Mouse (Mus musculus): ENCODE measurements around the gene Cnnm3. TPM values are rescaled to one million over a fixed set of nuclear protein-coding genes. Genes with fewer than 3 reads are reported as not detected.
A peak's percentile ranks its signal among the peaks of the same experiment; 100 is the strongest.

The Cnnm3 gene
- polyA plus RNA-seq (2012) = 0.87 and 1.0 TPM in 2 replicates

GRCm38 (mm10) chr1:36511289-36512021 is at the start of gene Cnnm3:
Gene Cnnm3, plus strand, starts transcription at chr1:36511867.
- Histone ChIP-seq H3K4me1 (ENCODE audit: control insufficient read depth) (peaks cover 33% of the 10 kb centered on the region), H3K36me3 (ENCODE audit: control insufficient read depth) (peaks cover 23% of the 10 kb centered on the region), H3K4me3 (replicated peaks) (peak within 1 kb of the TSS; percentile 88), H3K9me3 (ENCODE audit: control insufficient read depth, low read length) (no peaks in the 10 kb centered on the region), H3K27me3 (ENCODE audit: control insufficient read depth) (no peaks in the 10 kb centered on the region)
- TF ChIP-seq TAL1 (IDR thresholded peaks at IDR 0.05; ENCODE audit: low read length) = no peak

- Histone ChIP-seq H3K9me3 (ENCODE audit: control insufficient read depth, low read length) (no peaks in the 10 kb centered on the region), H3K27me3 (ENCODE audit: control insufficient read depth) (no peaks in the 10 kb centered on the region), H3K4me1 (ENCODE audit: control insufficient read depth) (peaks cover 13% of the 10 kb centered on the region), H3K4me3 (replicated peaks) (no peak overlapping the region), H3K36me3 (ENCODE audit: control insufficient read depth) (no peaks in the 10 kb centered on the region)
- TF ChIP-seq GATA1 (IDR thresholded peaks at IDR 0.05; ENCODE audit: low read length) (no peak), TAL1 (IDR thresholded peaks at IDR 0.05; ENCODE audit: low read length) (no peak)
These were observed 46.0 kb upstream of the Cnnm3 start for GRCm38 (mm10) chr1:36465641-36466160.

- H3K9me3 ChIP-seq (ENCODE audit: control insufficient read depth, low read length) = no peaks in the 10 kb centered on the region
- no peak overlapping the region for H3K4me3 ChIP-seq (replicated peaks)
- no peak for TF ChIP-seq GATA1 (IDR thresholded peaks at IDR 0.05; ENCODE audit: low read length)
- no peak for TF ChIP-seq TAL1 (IDR thresholded peaks at IDR 0.05; ENCODE audit: low read length)
- H3K27me3 ChIP-seq (ENCODE audit: control insufficient read depth) = peaks cover 9% of the 10 kb centered on the region
- peaks cover 27% of the 10 kb centered on the region for H3K4me1 ChIP-seq (ENCODE audit: control insufficient read depth)
- no peaks in the 10 kb centered on the region for H3K36me3 ChIP-seq (ENCODE audit: control insufficient read depth)
These were observed 44.2 kb upstream of the Cnnm3 start for GRCm38 (mm10) chr1:36467446-36467845.

GRCm38 (mm10) chr1:36469811-36470444 is 41.7 kb upstream of the Cnnm3 start:
- TF ChIP-seq TAL1 (IDR thresholded peaks at IDR 0.05; ENCODE audit: low read length) (no peak), GATA1 (IDR thresholded peaks at IDR 0.05; ENCODE audit: low read length) (no peak)
- H3K36me3 ChIP-seq (ENCODE audit: control insufficient read depth) = no peaks in the 10 kb centered on the region
- peaks cover 27% of the 10 kb centered on the region for H3K27me3 ChIP-seq (ENCODE audit: control insufficient read depth)
- peaks cover 49% of the 10 kb centered on the region for H3K4me1 ChIP-seq (ENCODE audit: control insufficient read depth)
- H3K9me3 ChIP-seq (ENCODE audit: control insufficient read depth, low read length) = no peaks in the 10 kb centered on the region
- H3K4me3 ChIP-seq (replicated peaks) = no peak overlapping the region

- H3K4me3 ChIP-seq (replicated peaks) = peak within 1 kb of the TSS; percentile 67
- peaks cover 52% of the 10 kb centered on the region for H3K4me1 ChIP-seq (ENCODE audit: control insufficient read depth)
- H3K27me3 ChIP-seq (ENCODE audit: control insufficient read depth) = peaks cover 27% of the 10 kb centered on the region
- TF ChIP-seq TAL1 (IDR thresholded peaks at IDR 0.05; ENCODE audit: low read length) (no peak), GATA1 (IDR thresholded peaks at IDR 0.05; ENCODE audit: low read length) (no peak)
- no peaks in the 10 kb centered on the region for H3K36me3 ChIP-seq (ENCODE audit: control insufficient read depth)
- no peaks in the 10 kb centered on the region for H3K9me3 ChIP-seq (ENCODE audit: control insufficient read depth, low read length)
These were observed 40.2 kb upstream of the Cnnm3 start, which contains the start of gene Cnnm4 for GRCm38 (mm10) chr1:36471181-36472105. Gene Cnnm4, plus strand, starts transcription at chr1:36471620.

GRCm38 (mm10) chr1:36472106-36472440 is 39.6 kb upstream of the Cnnm3 start:
- Histone ChIP-seq H3K9me3 (ENCODE audit: control insufficient read depth, low read length) (no peaks in the 10 kb centered on the region), H3K27me3 (ENCODE audit: control insufficient read depth) (peaks cover 27% of the 10 kb centered on the region), H3K36me3 (ENCODE audit: control insufficient read depth) (no peaks in the 10 kb centered on the region), H3K4me3 (replicated peaks) (peak overlapping the region; percentile 67), H3K4me1 (ENCODE audit: control insufficient read depth) (peaks cover 54% of the 10 kb centered on the region)
- no peak for TF ChIP-seq GATA1 (IDR thresholded peaks at IDR 0.05; ENCODE audit: low read length)
- no peak for TF ChIP-seq TAL1 (IDR thresholded peaks at IDR 0.05; ENCODE audit: low read length)

- peaks cover 52% of the 10 kb centered on the region for H3K4me1 ChIP-seq (ENCODE audit: control insufficient read depth)
- H3K4me3 ChIP-seq (replicated peaks) = peak overlapping the region; percentile 10
- H3K27me3 ChIP-seq (ENCODE audit: control insufficient read depth) = peaks cover 27% of the 10 kb centered on the region
- H3K9me3 ChIP-seq (ENCODE audit: control insufficient read depth, low read length) = no peaks in the 10 kb centered on the region
- no peaks in the 10 kb centered on the region for H3K36me3 ChIP-seq (ENCODE audit: control insufficient read depth)
- no peak for TF ChIP-seq TAL1 (IDR thresholded peaks at IDR 0.05; ENCODE audit: low read length)
- no peak for TF ChIP-seq GATA1 (IDR thresholded peaks at IDR 0.05; ENCODE audit: low read length)
These were observed 38.4 kb upstream of the Cnnm3 start for GRCm38 (mm10) chr1:36473211-36473780.

GRCm38 (mm10) chr1:36474646-36475045 is 37.0 kb upstream of the Cnnm3 start:
- Histone ChIP-seq H3K27me3 (ENCODE audit: control insufficient read depth) (peaks cover 27% of the 10 kb centered on the region), H3K4me1 (ENCODE audit: control insufficient read depth) (peaks cover 52% of the 10 kb centered on the region), H3K4me3 (replicated peaks) (no peak overlapping the region), H3K9me3 (ENCODE audit: control insufficient read depth, low read length) (no peaks in the 10 kb centered on the region), H3K36me3 (ENCODE audit: control insufficient read depth) (no peaks in the 10 kb centered on the region)
- TF ChIP-seq TAL1 (IDR thresholded peaks at IDR 0.05; ENCODE audit: low read length) = no peak
- no peak for TF ChIP-seq GATA1 (IDR thresholded peaks at IDR 0.05; ENCODE audit: low read length)

Data from erythroblast, embryonic 14.5 days (primary cell).